Comparison of ENCODE assay signal across 8 mouse cellular contexts in the genomic region with DNA sequence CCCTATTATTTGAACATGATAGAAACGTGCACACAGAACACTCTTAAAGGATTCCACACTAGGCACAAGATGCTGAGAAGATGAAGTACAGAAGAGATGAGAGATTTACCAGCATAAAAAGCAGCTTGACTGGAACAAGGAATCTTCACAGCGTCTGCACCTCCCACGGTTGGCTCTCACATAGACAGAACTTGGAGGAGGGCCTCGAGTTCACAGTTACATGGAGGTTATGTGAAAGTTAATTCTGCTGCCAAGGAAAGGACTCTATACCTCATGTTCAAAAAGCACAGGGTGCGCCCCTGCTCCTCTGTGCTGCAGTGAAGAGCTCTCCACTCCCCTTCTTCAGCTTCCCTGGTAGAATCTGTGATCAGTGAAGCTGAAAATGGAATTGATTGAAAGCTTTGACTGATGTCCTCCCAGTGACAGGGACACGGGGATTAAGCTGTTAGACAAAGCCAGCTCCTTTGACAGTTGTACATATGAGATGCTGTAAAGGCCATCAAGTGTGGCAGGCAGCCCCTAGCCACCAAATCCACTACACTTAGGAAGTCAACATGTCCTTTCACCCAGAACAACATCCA.
DNase-seq lines count a peak whose midpoint lies in the region.

No protein-coding gene starts in this region.

- intact Hi-C loops in left cerebral cortex, postnatal 4 days (cut with DNase I), result no loop called here
- intact Hi-C loops in left cerebral cortex, postnatal 14 days (cut with DNase I), result no loop called here

- DNase-seq in embryo, embryonic 10 days (ENCODE audit: low spot score), result peak; percentile 26
- no peak for DNase-seq in embryo, embryonic 9.5 days (ENCODE audit: extremely low spot score)
- peak; percentile 70 for DNase-seq in left cerebral cortex, adult 11 months (ENCODE audit: low spot score)
- no peak for DNase-seq in left cerebral cortex, postnatal 4 days
- DNase-seq in left cerebral cortex, postnatal 14 days (ENCODE audit: low spot score in 2 of 2), result peak; percentile 57 to 73
- peak; percentile 88 for DNase-seq in telencephalon, adult 2 months (ENCODE audit: low read depth, low spot score)
- no peak for DNase-seq in adrenal gland, adult 8-10 months
- no peak for DNase-seq in thymus, postnatal 36 days

Comparison
In these comparisons a context has a peak if more than half of its experiments do, and no peak if none do; other contexts are left out.
1. DNase-seq: peak in embryo, embryonic 10 days (single experiment), left cerebral cortex, adult 11 months (single experiment), left cerebral cortex, postnatal 14 days (2 of 2) and telencephalon, adult 2 months (single experiment); none in embryo, embryonic 9.5 days (single experiment), left cerebral cortex, postnatal 4 days (single experiment), adrenal gland, adult 8-10 months (single experiment) and thymus, postnatal 36 days (0 of 2).